Mouse (Mus musculus) stomach, embryonic 14.5 days (tissue): ENCODE data around the gene Lpar2. TPM values are rescaled to one million over a fixed set of nuclear protein-coding genes. Genes with fewer than 3 reads are reported as not detected.

Source experiments
- ATAC-seq: fragments of 200-750 bp; cut with Nextera tagmentation; 2 replicates; pipeline ENCODE4 v1.8.0; 2017; ENCODE audit warnings: low read depth, moderate TSS enrichment; ENCODE audit not compliant: insufficient number of reproducible peaks, insufficient read depth, low FRiP score
- H3K27ac ChIP-seq: fragments of 300-500 bp; sonication (generic); 2 replicates; pipeline ENCODE4 v1.5.1; 2014; ENCODE audit warnings: mild to moderate bottlenecking, low read length, moderate library complexity, mixed read lengths
- H3K27me3 ChIP-seq: fragments of 300-500 bp; sonication (generic); 2 replicates; pipeline ENCODE4 v1.6.1; 2014; ENCODE audit warnings: low read length, control low read depth, mixed read lengths; ENCODE audit not compliant: control insufficient read depth, insufficient read depth
- H3K36me3 ChIP-seq: fragments of 300-500 bp; sonication (generic); 2 replicates; pipeline ENCODE4 v1.6.1; 2014; ENCODE audit warnings: mild to moderate bottlenecking, control low read depth, low read length, moderate library complexity, mixed read lengths; ENCODE audit not compliant: control insufficient read depth, insufficient read depth
- H3K4me1 ChIP-seq: fragments of 300-500 bp; sonication (generic); 2 replicates; pipeline ENCODE4 v1.6.1; 2014; ENCODE audit warnings: low read length, control low read depth, mixed read lengths; ENCODE audit not compliant: control insufficient read depth, insufficient read depth
- H3K4me2 ChIP-seq: fragments of 300-500 bp; sonication (generic); replicated peaks from 2 replicates; pipeline ENCODE4 v1.6.1; 2014; ENCODE audit warnings: low read depth, low read length, control low read depth
- H3K4me3 ChIP-seq: fragments of 300-500 bp; sonication (generic); 2 replicates; pipeline ENCODE4 v1.5.1; 2014; ENCODE audit warnings: low read depth, low read length, control low read depth
- H3K9ac ChIP-seq: fragments of 300-500 bp; sonication (generic); replicated peaks from 2 replicates; pipeline ENCODE4 v1.6.1; 2014; ENCODE audit warnings: low read depth, mild to moderate bottlenecking, control low read depth, low read length, moderate library complexity, mixed read lengths
- H3K9me3 ChIP-seq: fragments of 300-500 bp; sonication (generic); 2 replicates; pipeline ENCODE4 v1.6.1; 2016; ENCODE audit warnings: low read depth, low read length, control low read depth; ENCODE audit not compliant: control insufficient read depth
- WGBS: fragments of 180-500 bp; shearing (Covaris S2); extraction: QIAGEN DNeasy Blood & Tissue Kit; methylation state at CpG from one replicate; pipeline ENCODE4 v1.1.7; 2014; 5-methylcytosine and 5-hydroxymethylcytosine counted together
- polyA plus RNA-seq: library from polyadenylated mRNA; unstranded; fragments of >200 nt; fragmentation: Nextera tagmentation; extraction: Ambion mirVana; gene quantifications from 2 replicates; pipeline ENCODE4 v1.2.1, GENCODE M21; 2014

Lpar2 gene
- polyA plus RNA-seq, 1 experiment from 2014 or later: 1.2 TPM

- ATAC-seq: no peak
- no peaks in the 10 kb centered on the region for H3K27me3 ChIP-seq
- no peaks in the 10 kb centered on the region for H3K36me3 ChIP-seq
- H3K4me2 ChIP-seq: no peak overlapping the region
- no peak overlapping the region for H3K9ac ChIP-seq
- WGBS: 57% methylated on average over 3 of the region's 3 CpGs
- no peaks in the 10 kb centered on the region for H3K9me3 ChIP-seq
- H3K27ac ChIP-seq: no peak overlapping the region
- H3K4me3 ChIP-seq: no peak overlapping the region
- H3K4me1 ChIP-seq: no peaks in the 10 kb centered on the region
Observed at GRCm38 (mm10) chr8:69847167-69848065, 25.2 kb downstream of the Lpar2 start.

- H3K4me1 ChIP-seq: no peaks in the 10 kb centered on the region
- no peak overlapping the region for H3K27ac ChIP-seq
- no peaks in the 10 kb centered on the region for H3K9me3 ChIP-seq
- H3K36me3 ChIP-seq: no peaks in the 10 kb centered on the region
- H3K9ac ChIP-seq: no peak overlapping the region
- no peaks in the 10 kb centered on the region for H3K27me3 ChIP-seq
- 68% methylated on average over 8 of the region's 8 CpGs for WGBS
- H3K4me3 ChIP-seq: no peak overlapping the region
- no peak overlapping the region for H3K4me2 ChIP-seq
- ATAC-seq: peak; percentile 64; the same call in 1 of the 2 replicates
Observed at GRCm38 (mm10) chr8:69848951-69849350, 26.7 kb downstream of the Lpar2 start.

- no peak for ATAC-seq
- 31% methylated on average over 3 of the region's 3 CpGs for WGBS
Observed at GRCm38 (mm10) chr8:69849899-69850298, 27.7 kb downstream of the Lpar2 start.

GRCm38 (mm10) chr8:69850926-69851506, 28.8 kb downstream of the Lpar2 start:
- WGBS: 76% methylated on average over 7 of the region's 7 CpGs
- H3K36me3 ChIP-seq: no peaks in the 10 kb centered on the region
- H3K4me3 ChIP-seq: no peak overlapping the region
- no peaks in the 10 kb centered on the region for H3K4me1 ChIP-seq
- no peak overlapping the region for H3K4me2 ChIP-seq
- H3K9ac ChIP-seq: no peak overlapping the region
- H3K9me3 ChIP-seq: no peaks in the 10 kb centered on the region
- no peak overlapping the region for H3K27ac ChIP-seq
- no peak for ATAC-seq
- no peaks in the 10 kb centered on the region for H3K27me3 ChIP-seq

More at GRCm38 (mm10) chr8:69849899-69850298, 27.7 kb downstream of the Lpar2 start:
- Histone ChIP-seq H3K4me1 (no peaks in the 10 kb centered on the region), H3K36me3 (no peaks in the 10 kb centered on the region), H3K27ac (no peak overlapping the region), H3K9me3 (no peaks in the 10 kb centered on the region), H3K27me3 (no peaks in the 10 kb centered on the region), H3K4me3 (no peak overlapping the region), H3K9ac (no peak overlapping the region), H3K4me2 (no peak overlapping the region)

GRCm38 (mm10) chr8:69853869-69854268, 31.6 kb downstream of the Lpar2 start:
- no peak for ATAC-seq
- Histone ChIP-seq H3K4me3 (no peak overlapping the region), H3K27ac (no peak overlapping the region), H3K4me1 (no peaks in the 10 kb centered on the region), H3K9me3 (no peaks in the 10 kb centered on the region), H3K36me3 (no peaks in the 10 kb centered on the region), H3K9ac (no peak overlapping the region), H3K27me3 (no peaks in the 10 kb centered on the region), H3K4me2 (no peak overlapping the region)
- WGBS: 91% methylated on average over 10 of the region's 10 CpGs

GRCm38 (mm10) chr8:69860807-69861206, 38.6 kb downstream of the Lpar2 start:
- H3K4me2 ChIP-seq: no peak overlapping the region
- no peaks in the 10 kb centered on the region for H3K36me3 ChIP-seq
- 62% methylated on average over 4 of the region's 4 CpGs for WGBS
- no peaks in the 10 kb centered on the region for H3K27me3 ChIP-seq
- no peak overlapping the region for H3K27ac ChIP-seq
- no peak overlapping the region for H3K4me3 ChIP-seq
- H3K9me3 ChIP-seq: no peaks in the 10 kb centered on the region
- H3K4me1 ChIP-seq: no peaks in the 10 kb centered on the region
- ATAC-seq: no peak
- no peak overlapping the region for H3K9ac ChIP-seq

- no peaks in the 10 kb centered on the region for H3K27me3 ChIP-seq
- no peaks in the 10 kb centered on the region for H3K9me3 ChIP-seq
- H3K4me3 ChIP-seq: no peak overlapping the region
- H3K4me1 ChIP-seq: no peaks in the 10 kb centered on the region
- H3K4me2 ChIP-seq: no peak overlapping the region
- no peak overlapping the region for H3K9ac ChIP-seq
- no peaks in the 10 kb centered on the region for H3K36me3 ChIP-seq
- WGBS: 68% methylated on average over 2 of the region's 2 CpGs
- H3K27ac ChIP-seq: no peak overlapping the region
- no peak for ATAC-seq
Observed at GRCm38 (mm10) chr8:69861251-69861650, 39.0 kb downstream of the Lpar2 start.

- Histone ChIP-seq H3K4me1 (no peaks in the 10 kb centered on the region), H3K36me3 (no peaks in the 10 kb centered on the region), H3K4me2 (no peak overlapping the region), H3K4me3 (no peak overlapping the region), H3K27me3 (no peaks in the 10 kb centered on the region), H3K9me3 (no peaks in the 10 kb centered on the region), H3K9ac (no peak overlapping the region), H3K27ac (no peak overlapping the region)
- no peak for ATAC-seq
- WGBS: 81% methylated on average over 5 of the region's 5 CpGs
Observed at GRCm38 (mm10) chr8:69863387-69864020, 41.3 kb downstream of the Lpar2 start.
